Mouse (Mus musculus): Measurements from ENCODE around the gene Sema4d. TPM values are rescaled to one million over a fixed set of nuclear protein-coding genes. Genes with fewer than 3 reads are reported as not detected.

Gene Sema4d
- polyA plus RNA-seq, 1 experiment from 2014 or later = 8.7 TPM

DNA sequence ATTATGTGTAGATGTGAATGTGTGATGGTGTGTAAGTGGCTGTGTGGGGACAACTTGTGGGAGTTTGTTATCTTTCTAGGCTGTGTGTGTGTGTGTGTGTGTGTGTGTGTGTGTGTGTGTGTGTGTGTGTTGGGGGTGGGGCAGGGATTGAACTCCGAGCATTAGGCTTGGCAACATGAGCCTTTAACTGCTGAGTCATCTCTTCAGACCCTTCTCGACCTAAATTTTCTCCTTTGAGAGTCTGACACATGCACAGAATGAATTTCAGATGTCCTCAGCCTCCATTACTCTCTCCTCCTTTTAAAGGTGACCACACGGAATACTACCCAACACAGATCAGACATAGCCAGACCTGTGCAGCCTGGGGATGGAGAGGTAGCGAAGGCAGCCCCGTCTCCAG, 70.4 kb downstream of the Sema4d start:
- H3K4me3 ChIP-seq = no peak overlapping the region
- DNase-seq (ENCODE audit: low spot score) = no peak
- no peak overlapping the region; the same call in 1 of the 2 replicates for H3K27ac ChIP-seq
- H3K27me3 ChIP-seq (ENCODE audit: insufficient read depth, poor library complexity, severe bottlenecking) = no peaks in the 10 kb centered on the region
- H3K9me3 ChIP-seq = 0 out of 2 replicates have a peak, but pooled peaks cover 5% of the 10 kb centered on the region
- H3K36me3 ChIP-seq = peaks cover 28% of the 10 kb centered on the region
- WGBS = 80% methylated on average over 5 of the region's 5 CpGs
- peaks cover 19% of the 10 kb centered on the region for H3K4me1 ChIP-seq

DNA sequence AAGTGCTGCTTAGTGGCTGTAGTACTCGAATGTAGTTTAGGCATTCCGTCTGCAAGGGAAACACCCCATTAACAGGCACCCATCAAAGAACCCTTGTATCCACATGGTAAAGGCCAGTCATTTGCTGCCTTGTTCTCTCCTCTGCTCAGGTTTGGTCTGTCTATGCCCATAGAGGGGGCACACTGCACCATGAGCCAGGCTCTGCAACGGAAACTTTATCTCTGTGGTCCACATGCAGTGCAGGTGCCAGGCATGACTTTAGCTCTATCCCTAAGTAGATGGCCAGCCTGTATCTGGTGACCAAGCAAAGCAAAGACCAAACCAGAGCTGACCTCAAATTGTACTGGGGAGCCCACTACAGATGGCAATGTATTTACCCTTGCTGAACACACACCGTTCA, 73.0 kb downstream of the Sema4d start:
- Histone ChIP-seq H3K27ac (no peak overlapping the region), H3K4me3 (no peak overlapping the region), H3K9me3 (0 out of 2 replicates have a peak, but pooled peaks cover 5% of the 10 kb centered on the region), H3K4me1 (peaks cover 19% of the 10 kb centered on the region), H3K27me3 (ENCODE audit: insufficient read depth, poor library complexity, severe bottlenecking) (no peaks in the 10 kb centered on the region), H3K36me3 (peaks cover 30% of the 10 kb centered on the region)
- WGBS = 85% methylated on average over 4 of the region's 4 CpGs
- DNase-seq (ENCODE audit: low spot score) = no peak

- peaks cover 21% of the 10 kb centered on the region for H3K4me1 ChIP-seq
- no peak overlapping the region for H3K4me3 ChIP-seq
- 0 out of 2 replicates have a peak, but pooled peaks cover 5% of the 10 kb centered on the region for H3K9me3 ChIP-seq
- no peak overlapping the region for H3K27ac ChIP-seq
- 76% methylated on average over 3 of the region's 3 CpGs for WGBS
- no peaks in the 10 kb centered on the region for H3K27me3 ChIP-seq (ENCODE audit: insufficient read depth, poor library complexity, severe bottlenecking)
- peaks cover 31% of the 10 kb centered on the region for H3K36me3 ChIP-seq
- no peak for DNase-seq (ENCODE audit: low spot score)
These were observed 74.3 kb downstream of the Sema4d start for GRCm38 (mm10) chr13:51719256-51719655.

GRCm38 (mm10) chr13:51716350-51717263, 76.9 kb downstream of the Sema4d start:
- WGBS = 36% methylated on average over 8 of the region's 8 CpGs

GRCm38 (mm10) chr13:51712022-51712421, 81.5 kb downstream of the Sema4d start:
- Histone ChIP-seq H3K27ac (no peak overlapping the region), H3K4me1 (peaks cover 28% of the 10 kb centered on the region), H3K36me3 (peaks cover 26% of the 10 kb centered on the region; the same call in 1 of the 2 replicates), H3K4me3 (no peak overlapping the region), H3K9me3 (no peaks in the 10 kb centered on the region), H3K27me3 (ENCODE audit: insufficient read depth, poor library complexity, severe bottlenecking) (peaks cover 10% of the 10 kb centered on the region; the same call in 1 of the 2 replicates)
- WGBS = 91% methylated on average over 8 of the region's 8 CpGs
- no peak for DNase-seq (ENCODE audit: low spot score)

More at GRCm38 (mm10) chr13:51716350-51717263, 76.9 kb downstream of the Sema4d start:
- Histone ChIP-seq H3K27ac (peak overlapping the region; percentile 17; the same call in 1 of the 2 replicates), H3K36me3 (peaks cover 31% of the 10 kb centered on the region), H3K4me1 (peaks cover 29% of the 10 kb centered on the region), H3K27me3 (ENCODE audit: insufficient read depth, poor library complexity, severe bottlenecking) (0 out of 2 replicates have a peak, but pooled peaks cover 4% of the 10 kb centered on the region), H3K9me3 (0 out of 2 replicates have a peak, but pooled peaks cover 5% of the 10 kb centered on the region), H3K4me3 (no peak overlapping the region)
- no peak for DNase-seq (ENCODE audit: low spot score)

DNA sequence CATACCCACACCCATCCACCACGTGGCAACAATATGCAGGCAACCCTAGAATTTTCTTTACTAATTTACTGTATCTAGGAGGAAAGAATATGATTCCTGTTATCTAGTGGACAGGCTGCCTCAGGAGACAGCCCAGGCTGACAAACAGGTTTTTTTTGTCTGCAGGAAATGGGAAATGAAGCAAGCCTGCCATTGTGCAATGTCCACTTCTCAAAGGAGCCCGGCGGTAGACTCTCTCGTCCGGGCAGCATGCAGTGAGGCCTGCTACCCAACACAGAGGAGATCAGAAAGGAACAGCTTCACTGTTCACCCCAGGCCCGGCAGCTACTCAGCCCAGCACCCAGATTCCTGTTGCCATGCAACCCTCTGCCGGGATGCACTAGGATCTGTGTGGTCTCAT, 82.8 kb downstream of the Sema4d start:
- Histone ChIP-seq H3K4me1 (peaks cover 31% of the 10 kb centered on the region), H3K9me3 (no peaks in the 10 kb centered on the region), H3K36me3 (peaks cover 26% of the 10 kb centered on the region; the same call in 1 of the 2 replicates), H3K27ac (peak overlapping the region; percentile 63), H3K27me3 (ENCODE audit: insufficient read depth, poor library complexity, severe bottlenecking) (peaks cover 10% of the 10 kb centered on the region; the same call in 1 of the 2 replicates), H3K4me3 (no peak overlapping the region)
- DNase-seq (ENCODE audit: low spot score) = no peak
- WGBS = 60% methylated on average over 7 of the region's 7 CpGs

GRCm38 (mm10) chr13:51705882-51706854, 87.4 kb downstream of the Sema4d start:
- peaks cover 30% of the 10 kb centered on the region; the same call in 1 of the 2 replicates for H3K36me3 ChIP-seq
- peak overlapping the region; percentile 24; the same call in 1 of the 2 replicates for H3K27ac ChIP-seq
- DNase-seq (ENCODE audit: low spot score) = no peak
- H3K27me3 ChIP-seq (ENCODE audit: insufficient read depth, poor library complexity, severe bottlenecking) = peaks cover 4% of the 10 kb centered on the region; the same call in 1 of the 2 replicates
- H3K4me1 ChIP-seq = peaks cover 28% of the 10 kb centered on the region
- 57% methylated on average over 22 of the region's 22 CpGs for WGBS
- H3K9me3 ChIP-seq = no peaks in the 10 kb centered on the region
- H3K4me3 ChIP-seq = no peak overlapping the region

GRCm38 (mm10) chr13:51703893-51704292, 89.7 kb downstream of the Sema4d start:
- Histone ChIP-seq H3K4me1 (peaks cover 28% of the 10 kb centered on the region), H3K27me3 (ENCODE audit: insufficient read depth, poor library complexity, severe bottlenecking) (no peaks in the 10 kb centered on the region), H3K27ac (no peak overlapping the region), H3K4me3 (no peak overlapping the region), H3K36me3 (peaks cover 21% of the 10 kb centered on the region; the same call in 1 of the 2 replicates), H3K9me3 (no peaks in the 10 kb centered on the region)
- WGBS = 82% methylated on average over 5 of the region's 5 CpGs
- DNase-seq (ENCODE audit: low spot score) = no peak

DNA sequence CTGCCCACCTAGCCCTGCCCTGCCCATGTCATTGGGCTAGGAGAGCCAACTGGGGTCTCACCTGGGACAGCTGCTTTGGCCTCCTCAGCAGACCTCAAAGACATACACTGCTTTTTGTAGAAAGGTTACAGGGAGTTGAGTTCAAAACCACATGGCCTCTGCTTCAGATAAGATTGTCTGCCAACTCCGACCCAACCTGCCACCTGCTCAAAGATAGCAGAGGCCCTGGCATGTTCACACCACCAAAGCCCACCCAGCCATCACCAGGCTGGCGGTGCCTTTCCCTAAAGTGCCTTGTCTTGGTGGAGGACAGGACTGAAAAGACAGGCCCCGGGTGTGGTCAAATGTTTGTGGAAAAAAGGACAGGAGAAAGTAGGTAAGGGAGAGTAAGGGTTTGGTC, 95.2 kb downstream of the Sema4d start:
- no peak overlapping the region for H3K4me3 ChIP-seq
- no peaks in the 10 kb centered on the region for H3K9me3 ChIP-seq
- peaks cover 16% of the 10 kb centered on the region; the same call in 1 of the 2 replicates for H3K36me3 ChIP-seq
- no peaks in the 10 kb centered on the region for H3K27me3 ChIP-seq (ENCODE audit: insufficient read depth, poor library complexity, severe bottlenecking)
- 47% methylated on average over 3 of the region's 3 CpGs for WGBS
- DNase-seq (ENCODE audit: low spot score) = no peak
- H3K4me1 ChIP-seq = peaks cover 16% of the 10 kb centered on the region; the same call in 1 of the 2 replicates
- 0 out of 2 replicates have a peak overlapping the region, but pooled peaks have one; percentile 57 for H3K27ac ChIP-seq

DNA sequence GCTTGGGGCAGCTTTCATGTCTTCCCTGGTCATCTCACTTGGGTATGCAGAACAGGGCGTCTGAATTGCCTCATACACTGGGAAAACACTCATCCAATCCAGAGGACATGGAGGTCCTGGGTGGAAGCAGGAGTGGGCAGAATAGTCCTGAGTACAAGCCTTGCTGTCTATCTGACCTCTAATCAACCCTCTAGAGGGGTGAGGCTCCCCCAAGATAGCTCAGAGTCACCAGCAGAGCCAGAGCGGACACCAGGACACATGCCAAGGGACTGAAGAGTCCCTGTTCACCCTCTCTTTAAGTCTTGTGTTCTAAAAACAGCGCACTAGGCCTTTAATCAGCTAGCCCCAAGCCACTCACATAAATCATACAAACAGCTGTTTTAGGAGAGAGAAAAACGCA, 95.7 kb downstream of the Sema4d start:
- Histone ChIP-seq H3K27me3 (ENCODE audit: insufficient read depth, poor library complexity, severe bottlenecking) (no peaks in the 10 kb centered on the region), H3K27ac (peak overlapping the region; percentile 57; the same call in 1 of the 2 replicates), H3K4me3 (no peak overlapping the region), H3K4me1 (peaks cover 16% of the 10 kb centered on the region; the same call in 1 of the 2 replicates), H3K36me3 (peaks cover 12% of the 10 kb centered on the region; the same call in 1 of the 2 replicates), H3K9me3 (no peaks in the 10 kb centered on the region)
- 58% methylated on average over 4 of the region's 4 CpGs for WGBS
- DNase-seq (ENCODE audit: low spot score) = no peak

GRCm38 (mm10) chr13:51697455-51697854, 96.1 kb downstream of the Sema4d start:
- DNase-seq (ENCODE audit: low spot score) = no peak
- Histone ChIP-seq H3K9me3 (no peaks in the 10 kb centered on the region), H3K4me1 (peaks cover 16% of the 10 kb centered on the region; the same call in 1 of the 2 replicates), H3K36me3 (peaks cover 8% of the 10 kb centered on the region; the same call in 1 of the 2 replicates), H3K4me3 (no peak overlapping the region), H3K27ac (peak overlapping the region; percentile 57; the same call in 1 of the 2 replicates), H3K27me3 (ENCODE audit: insufficient read depth, poor library complexity, severe bottlenecking) (no peaks in the 10 kb centered on the region)
- WGBS = 74% methylated on average over 6 of the region's 6 CpGs

DNA sequence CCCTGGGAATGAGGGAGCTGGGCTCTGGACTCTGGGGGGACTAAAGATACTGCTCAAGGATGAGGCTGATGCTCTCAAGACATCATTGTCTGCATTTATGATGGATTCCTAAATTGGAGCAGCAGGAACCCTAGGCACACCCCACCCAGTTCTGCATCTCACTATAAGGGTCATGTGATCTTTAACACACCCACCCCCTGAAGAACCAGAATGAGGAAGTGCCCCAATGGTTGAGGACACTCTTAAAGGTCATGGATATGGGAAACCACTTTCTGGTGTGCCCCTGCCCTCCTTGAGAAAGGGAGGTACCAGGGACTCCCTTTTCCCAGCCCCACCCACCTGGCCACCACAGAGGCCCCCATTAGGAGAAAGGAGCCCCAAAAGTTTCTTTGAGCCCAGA, 97.1 kb downstream of the Sema4d start:
- DNase-seq (ENCODE audit: low spot score) = no peak
- no peaks in the 10 kb centered on the region for H3K9me3 ChIP-seq
- no peaks in the 10 kb centered on the region for H3K27me3 ChIP-seq (ENCODE audit: insufficient read depth, poor library complexity, severe bottlenecking)
- no peak overlapping the region for H3K27ac ChIP-seq
- peaks cover 6% of the 10 kb centered on the region; the same call in 1 of the 2 replicates for H3K36me3 ChIP-seq
- peaks cover 16% of the 10 kb centered on the region; the same call in 1 of the 2 replicates for H3K4me1 ChIP-seq
- no peak overlapping the region for H3K4me3 ChIP-seq
